Mouse (Mus musculus) ES-Bruce4 (cell line): ENCODE measurements around the gene Gm3604.
"Not testable (repeated sequence)": the region's sequence is repeated elsewhere in the genome, so short reads cannot be mapped to it uniquely, and the experiment has no call there.

Experiments
- CTCF ChIP-seq: IDR thresholded peaks from one replicate; pipeline ENCODE4 v1.8.1; 2011; ENCODE audit warnings: low read depth, low read length
- EP300 ChIP-seq: IDR thresholded peaks from 2 replicates; pipeline ENCODE4 v1.6.1; 2011; ENCODE audit warnings: low read depth, low read length; ENCODE audit not compliant: insufficient read depth

DNA sequence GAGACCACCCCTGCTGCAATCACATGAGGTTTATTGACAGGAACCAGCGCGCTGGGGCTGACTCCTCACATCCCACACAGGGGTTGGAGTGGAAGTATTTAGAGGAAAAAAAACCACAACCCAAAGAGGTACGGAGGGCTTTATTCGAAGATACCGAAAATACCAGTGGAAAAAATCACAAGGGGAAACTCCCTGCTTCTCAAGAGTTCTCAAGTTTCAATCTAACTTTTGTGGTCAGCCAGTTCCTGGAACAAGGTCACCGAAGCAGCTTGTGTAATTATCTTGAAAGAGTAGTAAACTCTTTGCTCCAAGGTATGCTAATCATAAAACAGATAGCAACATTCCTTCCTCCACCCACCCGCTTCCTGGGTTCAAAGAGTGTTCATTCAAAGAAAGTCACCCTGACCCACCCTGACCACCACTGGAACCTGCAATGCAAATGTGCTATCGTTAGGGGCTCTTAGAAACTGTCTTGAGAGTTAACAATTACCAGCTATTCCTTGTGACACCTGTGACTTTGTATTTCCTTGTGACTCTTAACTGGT, 7.2 kb upstream of the Gm3604 start:
- TF ChIP-seq CTCF, EP300: not testable (repeated sequence)
